Mouse (Mus musculus) MEL (cell line): ENCODE data around the gene Ei24. TPM values are rescaled to one million over a fixed set of nuclear protein-coding genes. Genes with fewer than 3 reads are reported as not detected.

ENCODE experiments used
- DNase-seq: peaks from one replicate; pipeline ENCODE4 v3.0.0; 2011; ENCODE audit warnings: low read depth, low spot score
- H3K27ac ChIP-seq: 2 replicates; pipeline ENCODE4 v1.5.1; 2012; ENCODE audit warnings: low read depth, mild to moderate bottlenecking, control low read depth, low read length, moderate library complexity; ENCODE audit not compliant: control insufficient read depth
- H3K27me3 ChIP-seq, 2 experiments: fragments of 150-350 bp in 1 of 2; sonication (generic) in 1 of 2; 2 replicates each; pipeline ENCODE4 v1.6.1; 2012; ENCODE audit warnings: low read length in 2 of 2, mild to moderate bottlenecking in 2 of 2, improper control_type of control experiment in 1 of 2, moderate library complexity in 1 of 2; ENCODE audit not compliant: insufficient read depth in 2 of 2, control insufficient read depth in 1 of 2
- H3K36me3 ChIP-seq, 2 experiments: 2 replicates each; pipeline ENCODE4 v1.6.1; 2012 to 2014; ENCODE audit warnings: low read length in 2 of 2, improper control_type of control experiment in 1 of 2, inconsistent platforms in 1 of 2, mild to moderate bottlenecking in 1 of 2; ENCODE audit not compliant: insufficient read depth in 2 of 2, control insufficient read depth in 1 of 2
- H3K4me1 ChIP-seq, 2 experiments: fragments of 150-350 bp in 1 of 2; sonication (generic) in 1 of 2; 2 replicates each; pipeline ENCODE4 v1.6.1; 2012; ENCODE audit warnings: low read length in 2 of 2, improper control_type of control experiment in 1 of 2, mild to moderate bottlenecking in 1 of 2; ENCODE audit not compliant: insufficient read depth in 2 of 2, control insufficient read depth in 1 of 2
- H3K4me3 ChIP-seq, 2 experiments: fragments of 150-350 bp in 1 of 2; sonication (generic) in 1 of 2; 2 replicates each; pipeline ENCODE4 v1.5.1; 2012; ENCODE audit warnings: low read depth in 2 of 2, low read length in 2 of 2, mild to moderate bottlenecking in 2 of 2, moderate library complexity in 2 of 2, control low read depth in 1 of 2, improper control_type of control experiment in 1 of 2; ENCODE audit not compliant: control insufficient read depth in 1 of 2, insufficient read depth in 1 of 2
- H3K79me2 ChIP-seq: 2 replicates; pipeline ENCODE4 v1.6.1; 2012; ENCODE audit warnings: mild to moderate bottlenecking, low read length, moderate library complexity; ENCODE audit not compliant: control insufficient read depth, poor library complexity, insufficient read depth
- H3K9ac ChIP-seq: 2 replicates; pipeline ENCODE4 v1.6.1; 2012; ENCODE audit warnings: low read depth, mild to moderate bottlenecking, control low read depth, low read length, moderate library complexity; ENCODE audit not compliant: control insufficient read depth, poor library complexity, severe bottlenecking
- H3K9me3 ChIP-seq: fragments of 150-350 bp; sonication (generic); replicated peaks from 2 replicates; pipeline ENCODE4 v1.6.1; 2012; ENCODE audit warnings: mild to moderate bottlenecking, low read length, improper control_type of control experiment, moderate library complexity; ENCODE audit not compliant: insufficient read depth
- BHLHE40 ChIP-seq: IDR thresholded peaks from 2 replicates; pipeline ENCODE4 v1.6.1; 2012; ENCODE audit warnings: low read depth, mild to moderate bottlenecking, inconsistent platforms, low read length, improper control_type of control experiment, borderline replicate concordance
- CTCF ChIP-seq, 3 experiments: IDR thresholded peaks in 2 of 3; conservative IDR thresholded peaks in 1 of 3; 2 replicates each; pipeline ENCODE4 v1.5.1; 2011 to 2012; ENCODE audit warnings: low read length in 3 of 3, low read depth in 2 of 3, mild to moderate bottlenecking in 2 of 3, improper control_type of control experiment in 1 of 3, inconsistent platforms in 1 of 3, mixed read lengths in 1 of 3, moderate library complexity in 1 of 3; ENCODE audit not compliant: control insufficient read depth in 1 of 3, insufficient read depth in 1 of 3, poor library complexity in 1 of 3, severe bottlenecking in 1 of 3
- ELF1 ChIP-seq: IDR thresholded peaks from 2 replicates; pipeline ENCODE4 v1.6.1; 2014; ENCODE audit warnings: low read depth, mild to moderate bottlenecking, inconsistent platforms, low read length, improper control_type of control experiment, moderate library complexity
- EP300 ChIP-seq, 2 experiments: IDR thresholded peaks; 2 replicates each; pipeline ENCODE4 v1.6.1; 2011; ENCODE audit warnings: improper control_type of control experiment in 2 of 2, low read length in 2 of 2, low read depth in 1 of 2, mild to moderate bottlenecking in 1 of 2
- GABPA ChIP-seq: IDR thresholded peaks from 2 replicates; pipeline ENCODE4 v1.6.1; 2012; ENCODE audit warnings: low read depth, mild to moderate bottlenecking, inconsistent platforms, low read length, improper control_type of control experiment, moderate library complexity
- HCFC1 ChIP-seq: IDR thresholded peaks from 2 replicates; pipeline ENCODE4 v1.6.1; 2012; ENCODE audit warnings: low read depth, mild to moderate bottlenecking, inconsistent platforms, low read length, improper control_type of control experiment, moderate library complexity
- JUND ChIP-seq: IDR thresholded peaks from 2 replicates; pipeline ENCODE4 v1.6.1; 2011; ENCODE audit warnings: low read depth, mild to moderate bottlenecking, improper control_type of control experiment, low read length
- KAT2A ChIP-seq: conservative IDR thresholded peaks from 2 replicates; pipeline ENCODE4 v1.6.1; 2012; ENCODE audit warnings: low read depth, low read length, improper control_type of control experiment, inconsistent platforms
- MAFK ChIP-seq: IDR thresholded peaks from 2 replicates; pipeline ENCODE4 v1.6.1; 2011; ENCODE audit warnings: low read depth, mild to moderate bottlenecking, low read length, improper control_type of control experiment, borderline replicate concordance
- MAX ChIP-seq: IDR thresholded peaks from 2 replicates; pipeline ENCODE4 v1.6.1; 2011; ENCODE audit warnings: low read length, improper control_type of control experiment
- MEF2A ChIP-seq: IDR thresholded peaks from 2 replicates; pipeline ENCODE4 v1.6.1; 2014; ENCODE audit warnings: low read depth, mild to moderate bottlenecking, inconsistent platforms, low read length, improper control_type of control experiment; ENCODE audit not compliant: poor library complexity, insufficient replicate concordance, severe bottlenecking; ENCODE audit errors: extremely low read depth
- MYB ChIP-seq: IDR thresholded peaks from 2 replicates; pipeline ENCODE4 v1.6.1; 2011; ENCODE audit warnings: mild to moderate bottlenecking, low read depth, low read length, improper control_type of control experiment
- MYC ChIP-seq: IDR thresholded peaks from 2 replicates; pipeline ENCODE4 v1.6.1; 2011; ENCODE audit warnings: low read depth, mild to moderate bottlenecking, low read length, improper control_type of control experiment, moderate library complexity
- NRF1 ChIP-seq: IDR thresholded peaks from 2 replicates; pipeline ENCODE4 v1.6.1; 2014; ENCODE audit warnings: low read depth, mild to moderate bottlenecking, inconsistent platforms, low read length, improper control_type of control experiment, moderate library complexity; ENCODE audit not compliant: poor library complexity, insufficient read depth, severe bottlenecking
- POLR2AphosphoS5 ChIP-seq: IDR thresholded peaks from 2 replicates; pipeline ENCODE4 v1.6.1; 2012; ENCODE audit warnings: low read depth, borderline replicate concordance, mild to moderate bottlenecking, inconsistent platforms, low read length, moderate library complexity, mixed read lengths
- RCOR1 ChIP-seq: IDR thresholded peaks from 2 replicates; pipeline ENCODE4 v1.6.1; 2012; ENCODE audit warnings: low read depth, mild to moderate bottlenecking, inconsistent platforms, low read length, improper control_type of control experiment
- SMC3 ChIP-seq: IDR thresholded peaks from 2 replicates; pipeline ENCODE4 v1.6.1; 2011; ENCODE audit warnings: low read depth, low read length, improper control_type of control experiment
- TAL1 ChIP-seq: IDR thresholded peaks from 2 replicates; pipeline ENCODE4 v1.6.1; 2012; ENCODE audit warnings: mild to moderate bottlenecking, inconsistent platforms, low read length, moderate library complexity, mixed read lengths
- TBP ChIP-seq: IDR thresholded peaks from 2 replicates; pipeline ENCODE4 v1.8.0; 2011; ENCODE audit warnings: low read depth, low read length, improper control_type of control experiment
- USF1 ChIP-seq: IDR thresholded peaks from 2 replicates; pipeline ENCODE4 v1.6.1; 2014; ENCODE audit warnings: low read depth, mild to moderate bottlenecking, inconsistent platforms, low read length, improper control_type of control experiment, moderate library complexity
- USF2 ChIP-seq, 2 experiments: IDR thresholded peaks; 2 replicates each; pipeline ENCODE4 v1.6.1; 2011 to 2012; ENCODE audit warnings: improper control_type of control experiment in 2 of 2, low read length in 2 of 2, borderline replicate concordance in 1 of 2, inconsistent platforms in 1 of 2, low read depth in 1 of 2, mild to moderate bottlenecking in 1 of 2; ENCODE audit not compliant: insufficient read depth in 1 of 2
- ZC3H11A ChIP-seq: IDR thresholded peaks from 2 replicates; pipeline ENCODE4 v1.6.1; 2012; ENCODE audit warnings: low read depth, mild to moderate bottlenecking, inconsistent platforms, low read length, improper control_type of control experiment
- ZKSCAN1 ChIP-seq: IDR thresholded peaks from 2 replicates; pipeline ENCODE4 v1.6.1; 2012; ENCODE audit warnings: low read depth, mild to moderate bottlenecking, inconsistent platforms, low read length, improper control_type of control experiment, moderate library complexity
- ZNF384 ChIP-seq: IDR thresholded peaks from 2 replicates; pipeline ENCODE4 v1.6.1; 2012; ENCODE audit warnings: low read depth, mild to moderate bottlenecking, inconsistent platforms, low read length, improper control_type of control experiment
- polyA plus RNA-seq, 2 experiments: library from polyadenylated mRNA; stranded (reverse) in 1 of 2; unstranded in 1 of 2; fragments of >175 nt in 1 of 2; fragments of >200 nt in 1 of 2; gene quantifications; 2 replicates each; pipeline versions ENCODE4 v1.2.1 to v1.2.4; 2012; ENCODE audit warnings: low replicate concordance in 2 of 2, low read depth in 1 of 2; ENCODE audit not compliant: insufficient read length in 2 of 2, insufficient read depth in 1 of 2, missing spikeins in 1 of 2
- total RNA-seq: library from RNA; depleted of rRNA; stranded (reverse); fragments of 300-350 nt; gene quantifications from 2 replicates; pipeline ENCODE4 v1.2.3, GENCODE M21; 2012

The Ei24 gene
- total and polyA plus RNA-seq, 3 experiments: 35.0 to 59.7 TPM; not detected in 1

- H3K27ac ChIP-seq: no peak overlapping the region
- H3K4me1 ChIP-seq: no peaks in the 10 kb centered on the region
- H3K36me3 ChIP-seq: no peaks in the 10 kb centered on the region
- no peak for DNase-seq
- H3K27me3 ChIP-seq: no peaks in the 10 kb centered on the region; a peak in 1 of 4 replicates
- no peaks in the 10 kb centered on the region for H3K9me3 ChIP-seq
- no peak overlapping the region for H3K9ac ChIP-seq
- no peak overlapping the region for H3K4me3 ChIP-seq
- no peaks in the 10 kb centered on the region for H3K79me2 ChIP-seq
- TF ChIP-seq HCFC1: no peak
- TF ChIP-seq MYB: no peak
- no peak for TF ChIP-seq ZNF384
- no peak for TF ChIP-seq BHLHE40
- TF ChIP-seq TAL1: no peak
- no peak for TF ChIP-seq RCOR1
- TF ChIP-seq JUND: no peak
Observed at GRCm38 (mm10) chr9:36826612-36827363, 29.6 kb upstream of the Ei24 start.

DNA sequence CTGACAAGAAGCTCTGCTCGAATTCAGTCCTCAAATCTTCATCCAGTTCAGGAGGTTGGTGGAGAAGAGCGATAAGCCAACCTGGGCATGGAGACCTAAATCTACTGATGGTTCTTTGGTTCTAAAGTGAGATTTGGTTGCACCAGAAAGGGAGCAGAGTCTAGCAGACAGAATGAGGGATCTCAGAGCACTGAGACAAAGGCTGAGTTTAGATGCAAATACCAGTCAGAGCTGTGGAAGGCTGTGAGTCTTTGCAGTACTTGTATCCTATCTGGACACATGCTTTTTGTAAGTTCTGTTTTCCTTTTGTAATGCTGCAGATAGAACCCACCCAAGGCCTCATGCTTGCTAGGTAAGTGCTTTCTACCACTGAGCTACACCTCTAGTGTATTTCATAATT is 24.8 kb upstream of the Ei24 start:
- Histone ChIP-seq H3K36me3 (no peaks in the 10 kb centered on the region), H3K27ac (no peak overlapping the region), H3K9me3 (no peaks in the 10 kb centered on the region), H3K4me1 (no peaks in the 10 kb centered on the region), H3K79me2 (no peaks in the 10 kb centered on the region), H3K27me3 (peaks cover 0 to 5% of the 10 kb centered on the region in 2 experiments; a peak in 2 of 4 replicates), H3K4me3 (no peak overlapping the region), H3K9ac (no peak overlapping the region)
- no peak for DNase-seq
- TF ChIP-seq KAT2A (no peak), MAFK (no peak), MYC (no peak), CTCF (IDR thresholded peaks at IDR 0.05 in 2 of 3, conservative IDR thresholded peaks at IDR 0.05 in 1 of 3; ENCODE audit: control insufficient read depth in 1 of 3, insufficient read depth in 1 of 3, low read depth in 2 of 3, low read length in 3 of 3, poor library complexity in 1 of 3, severe bottlenecking in 1 of 3) (no peak), TAL1 (no peak), EP300 (IDR thresholded peaks at IDR 0.05; ENCODE audit: low read depth in 1 of 2, low read length in 2 of 2) (no peak), SMC3 (no peak), TBP (no peak), POLR2AphosphoS5 (no peak), MEF2A (no peak), JUND (no peak), GABPA (no peak), ZC3H11A (no peak), USF2 (IDR thresholded peaks at IDR 0.05; ENCODE audit: borderline replicate concordance in 1 of 2, insufficient read depth in 1 of 2, low read depth in 1 of 2, low read length in 2 of 2) (no peak), ZKSCAN1 (no peak), MAX (no peak), NRF1 (no peak), ELF1 (no peak), USF1 (no peak)
